Mouse (Mus musculus): Measurements from ENCODE around the gene Msmo1. TPM values are rescaled to one million over a fixed set of nuclear protein-coding genes. Genes with fewer than 3 reads are reported as not detected.

Gene Msmo1
- total and polyA plus RNA-seq, 2 experiments: 87.0 to 352 TPM

- DNase-seq (ENCODE audit: extremely low read depth, low read depth, low spot score): no peak
These were observed 58.5 kb downstream of the Msmo1 start for GRCm38 (mm10) chr8:64674951-64675585.

GRCm38 (mm10) chr8:64672920-64673319 is 60.7 kb downstream of the Msmo1 start:
- Histone ChIP-seq H3K9ac (ENCODE audit: low read depth, low read length) (no peak overlapping the region), H3K4me1 (ENCODE audit: control insufficient read depth, insufficient read depth, low read length) (no peaks in the 10 kb centered on the region), H3K36me3 (ENCODE audit: control insufficient read depth, insufficient read depth, low read length) (no peaks in the 10 kb centered on the region), H3K4me3 (ENCODE audit: insufficient read depth, low read depth, low read length) (no peak overlapping the region), H3K27ac (replicated peaks; ENCODE audit: insufficient read depth, low read depth, low read length) (no peak overlapping the region), H3K79me2 (ENCODE audit: control insufficient read depth, insufficient read depth, low read length) (no peaks in the 10 kb centered on the region), H3K27me3 (ENCODE audit: control insufficient read depth, insufficient read depth, low read length) (no peaks in the 10 kb centered on the region)
- TF ChIP-seq POLR2A (IDR thresholded peaks at IDR 0.05; ENCODE audit: extremely low read depth, insufficient read depth, low read length): no peak
- 80% methylated on average over 2 of the region's 2 CpGs for WGBS
- no peak for DNase-seq (ENCODE audit: extremely low read depth, low read depth, low spot score)

More at GRCm38 (mm10) chr8:64674951-64675585, 58.5 kb downstream of the Msmo1 start:
- H3K79me2 ChIP-seq (ENCODE audit: control insufficient read depth, insufficient read depth, low read length): no peaks in the 10 kb centered on the region
- TF ChIP-seq CTCF (IDR thresholded peaks at IDR 0.05; ENCODE audit: low read depth, low read length) (no peak), POLR2A (IDR thresholded peaks at IDR 0.05; ENCODE audit: extremely low read depth, insufficient read depth, low read length) (no peak)
- no peaks in the 10 kb centered on the region for H3K27me3 ChIP-seq (ENCODE audit: control insufficient read depth, insufficient read depth, low read length)
- WGBS: 81% methylated on average over 8 of the region's 8 CpGs
- H3K36me3 ChIP-seq (ENCODE audit: control insufficient read depth, insufficient read depth, low read length): no peaks in the 10 kb centered on the region
- no peaks in the 10 kb centered on the region for H3K4me1 ChIP-seq (ENCODE audit: control insufficient read depth, insufficient read depth, low read length)
- H3K9ac ChIP-seq (ENCODE audit: low read depth, low read length): no peak overlapping the region
- H3K4me3 ChIP-seq (ENCODE audit: insufficient read depth, low read depth, low read length): no peak overlapping the region
- H3K27ac ChIP-seq (replicated peaks; ENCODE audit: insufficient read depth, low read depth, low read length): no peak overlapping the region

GRCm38 (mm10) chr8:64671937-64672336 is 61.7 kb downstream of the Msmo1 start:
- H3K27ac ChIP-seq (replicated peaks; ENCODE audit: insufficient read depth, low read depth, low read length): no peak overlapping the region
- TF ChIP-seq POLR2A (IDR thresholded peaks at IDR 0.05; ENCODE audit: extremely low read depth, insufficient read depth, low read length): no peak
- no peak for TF ChIP-seq CTCF (IDR thresholded peaks at IDR 0.05; ENCODE audit: low read depth, low read length)
- no peak overlapping the region for H3K9ac ChIP-seq (ENCODE audit: low read depth, low read length)
- no peaks in the 10 kb centered on the region for H3K4me1 ChIP-seq (ENCODE audit: control insufficient read depth, insufficient read depth, low read length)
- no peaks in the 10 kb centered on the region for H3K79me2 ChIP-seq (ENCODE audit: control insufficient read depth, insufficient read depth, low read length)
- H3K36me3 ChIP-seq (ENCODE audit: control insufficient read depth, insufficient read depth, low read length): no peaks in the 10 kb centered on the region
- H3K27me3 ChIP-seq (ENCODE audit: control insufficient read depth, insufficient read depth, low read length): no peaks in the 10 kb centered on the region
- H3K4me3 ChIP-seq (ENCODE audit: insufficient read depth, low read depth, low read length): no peak overlapping the region
- 20% methylated on average over 1 of the region's 1 CpGs for WGBS
- DNase-seq (ENCODE audit: extremely low read depth, low read depth, low spot score): no peak

Other genes with a start within 250 kb of the Msmo1 start
- 1.0 and 1.7 TPM in 2 replicates for gene Cpe, start 40.7 kb downstream of the Msmo1 start, total RNA-seq (2014; rRNA removed)
- 0.25 and 0.28 TPM in 2 replicates for gene Cpe, start 40.7 kb downstream of the Msmo1 start, polyA plus RNA-seq (2012; rRNA removed)
- gene Klhl2, start 116.2 kb upstream of the Msmo1 start, total RNA-seq (2014; rRNA removed): 26.5 and 31.0 TPM in 2 replicates
- gene Klhl2, start 116.2 kb upstream of the Msmo1 start, polyA plus RNA-seq (2012; rRNA removed): 10.1 and 11.4 TPM in 2 replicates
- 5.1 and 5.3 TPM in 2 replicates for gene Tmem192, start 213.4 kb upstream of the Msmo1 start, total RNA-seq (2014; rRNA removed)
- gene Tmem192, start 213.4 kb upstream of the Msmo1 start, polyA plus RNA-seq (2012; rRNA removed): 28.8 and 31.3 TPM in 2 replicates

Data from liver, adult 2 months (tissue).